Mouse (Mus musculus) forebrain, embryonic 16.5 days (tissue): ENCODE results near the gene Wdr59. TPM values are rescaled to one million over a fixed set of nuclear protein-coding genes. Genes with fewer than 3 reads are reported as not detected.
A peak's percentile ranks its signal among the peaks of the same experiment; 100 is the strongest.

Experiments
- ATAC-seq: fragments of 200-750 bp; cut with Nextera tagmentation; 2 replicates; pipeline ENCODE4 v1.8.0; 2017; ENCODE audit warnings: mild to moderate bottlenecking, moderate library complexity
- H3K27ac ChIP-seq: fragments of 300-500 bp; sonication (generic); 2 replicates; pipeline ENCODE4 v1.5.1; 2014; ENCODE audit warnings: low read length, control low read depth
- H3K27me3 ChIP-seq: fragments of 300-500 bp; sonication (generic); replicated peaks from 2 replicates; pipeline ENCODE4 v1.6.1; 2014; ENCODE audit warnings: low read length; ENCODE audit not compliant: control insufficient read depth, insufficient read depth
- H3K36me3 ChIP-seq: fragments of 300-500 bp; sonication (generic); 2 replicates; pipeline ENCODE4 v1.6.1; 2014; ENCODE audit not compliant: control insufficient read depth, insufficient read depth
- H3K4me1 ChIP-seq: fragments of 300-500 bp; sonication (generic); replicated peaks from 2 replicates; pipeline ENCODE4 v1.6.1; 2014; ENCODE audit warnings: low read length; ENCODE audit not compliant: control insufficient read depth, insufficient read depth
- H3K4me2 ChIP-seq: fragments of 300-500 bp; sonication (generic); 2 replicates; pipeline ENCODE4 v1.6.1; 2014; ENCODE audit warnings: mild to moderate bottlenecking, low read length, control low read depth
- H3K4me3 ChIP-seq: fragments of 300-500 bp; sonication (generic); replicated peaks from 2 replicates; pipeline ENCODE4 v1.5.1; 2014; ENCODE audit warnings: mild to moderate bottlenecking, low read length, control low read depth
- H3K9ac ChIP-seq: fragments of 300-500 bp; sonication (generic); replicated peaks from 2 replicates; pipeline ENCODE4 v1.6.1; 2014; ENCODE audit warnings: low read depth, low read length, control low read depth
- H3K9me3 ChIP-seq: fragments of 300-500 bp; sonication (generic); 2 replicates; pipeline ENCODE4 v1.6.1; 2016; ENCODE audit warnings: low read length; ENCODE audit not compliant: control insufficient read depth
- WGBS: fragments of 180-500 bp; shearing (Covaris S2); extraction: QIAGEN DNeasy Blood & Tissue Kit; methylation state at CpG from one replicate; pipeline ENCODE4 v1.1.7; 2014; 5-methylcytosine and 5-hydroxymethylcytosine counted together
- polyA plus RNA-seq: library from polyadenylated mRNA; unstranded; fragments of >200 nt; fragmentation: Nextera tagmentation; extraction: Ambion mirVana; gene quantifications from 2 replicates; pipeline ENCODE4 v1.2.1, GENCODE M21; 2015

Wdr59 gene
- polyA plus RNA-seq, 1 experiment from 2014 or later = 9.4 TPM

DNA sequence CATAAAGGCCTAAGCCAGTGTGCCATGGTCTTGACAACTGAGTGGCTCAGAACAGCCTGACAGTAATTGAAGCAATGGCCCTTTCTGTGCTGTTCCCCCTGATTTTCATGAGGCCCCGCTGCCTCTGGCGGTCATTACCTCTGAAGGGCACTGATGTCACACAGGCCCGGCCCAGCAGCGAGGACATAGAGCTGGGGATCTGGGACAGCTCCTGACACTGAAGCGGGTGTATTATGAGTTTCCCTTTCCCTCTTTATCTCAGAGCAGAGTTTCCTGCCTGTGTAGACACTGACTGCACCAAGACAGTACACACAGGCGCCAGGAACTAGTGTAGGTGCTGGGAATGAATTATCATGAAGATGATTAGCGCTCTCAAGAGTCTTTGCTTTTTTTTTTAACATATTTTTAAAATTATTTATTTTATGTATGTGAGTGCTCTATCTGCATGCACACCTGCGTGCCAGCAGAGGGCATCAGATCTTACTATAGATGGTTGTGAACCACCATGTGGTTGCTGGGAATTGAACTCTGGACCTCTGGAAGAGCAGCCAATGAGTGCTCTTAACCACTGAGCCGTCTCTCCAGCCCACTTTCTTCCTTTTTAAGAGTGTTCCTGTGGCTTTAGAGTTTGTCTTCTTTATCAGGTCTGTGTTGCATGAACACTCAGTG is 22.0 kb upstream of the Wdr59 start:
- H3K4me1 ChIP-seq = peaks cover 24% of the 10 kb centered on the region
- ATAC-seq = no peak
- 81% methylated on average over 9 of the region's 9 CpGs for WGBS

DNA sequence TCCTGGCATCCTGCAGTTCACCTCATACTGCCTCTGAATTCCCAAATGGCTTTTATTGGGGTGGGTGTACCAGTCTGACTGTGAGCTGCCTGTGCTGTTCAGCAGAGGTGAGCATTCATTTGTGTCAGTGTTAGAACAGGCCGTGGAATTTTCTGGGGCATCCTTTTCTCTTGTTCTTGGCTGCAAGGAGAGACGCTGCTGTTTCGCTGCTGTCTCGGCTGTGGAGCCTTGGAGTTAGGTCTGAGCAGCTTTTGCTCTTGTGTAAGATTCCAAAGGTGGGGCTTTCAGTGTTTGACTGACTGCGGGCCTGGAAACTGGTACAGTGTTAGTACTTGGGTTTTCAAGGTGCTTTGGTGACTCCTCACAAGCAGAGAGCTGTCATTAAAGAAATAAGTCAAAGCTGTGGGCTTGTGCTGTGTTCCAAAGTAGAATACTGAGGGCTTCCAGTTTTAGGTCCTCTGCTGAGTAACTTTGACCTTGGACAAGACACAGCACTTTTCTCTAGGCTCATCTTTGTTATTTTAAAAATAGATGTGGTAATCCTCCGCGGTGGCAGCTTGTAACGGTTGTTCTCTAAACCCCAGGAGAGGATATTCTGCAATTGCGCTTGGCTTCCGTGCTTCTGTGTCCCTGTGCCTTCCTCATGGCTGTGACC is 17.7 kb upstream of the Wdr59 start:
- ATAC-seq = no peak
- Histone ChIP-seq H3K36me3 (no peaks in the 10 kb centered on the region), H3K9me3 (no peaks in the 10 kb centered on the region), H3K4me1 (peaks cover 35% of the 10 kb centered on the region), H3K4me2 (peak overlapping the region; percentile 85), H3K27ac (no peak overlapping the region), H3K9ac (peak overlapping the region; percentile 7; the same call in 1 of the 2 replicates), H3K4me3 (peak overlapping the region; percentile 35), H3K27me3 (no peaks in the 10 kb centered on the region)
- 56% methylated on average over 10 of the region's 10 CpGs for WGBS

More for the DNA sequence above, 22.0 kb upstream of the Wdr59 start:
- no peak overlapping the region for H3K4me3 ChIP-seq
- H3K9ac ChIP-seq = no peak overlapping the region
- no peak overlapping the region for H3K4me2 ChIP-seq
- H3K9me3 ChIP-seq = no peaks in the 10 kb centered on the region
- H3K36me3 ChIP-seq = no peaks in the 10 kb centered on the region
- no peaks in the 10 kb centered on the region for H3K27me3 ChIP-seq
- H3K27ac ChIP-seq = no peak overlapping the region

DNA sequence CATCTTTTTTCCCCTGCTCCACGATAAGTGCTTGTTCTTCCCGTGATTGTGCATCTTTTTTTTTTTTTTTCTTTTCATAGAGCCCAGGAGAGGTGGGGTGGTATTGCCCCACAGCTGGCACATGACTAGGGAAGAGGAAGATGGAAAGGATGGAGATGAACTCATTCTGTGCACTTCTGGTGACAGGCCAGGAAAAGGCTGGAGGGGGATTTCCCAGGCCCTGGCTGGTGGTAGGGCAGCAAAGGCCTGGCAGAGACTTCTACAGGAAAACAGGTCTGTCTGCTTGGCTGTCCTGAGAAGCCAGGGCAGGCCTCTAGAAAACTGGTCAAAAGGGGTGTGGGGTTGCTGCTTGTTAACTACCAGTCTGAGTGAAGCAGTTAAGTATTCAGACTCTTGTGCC is 16.3 kb upstream of the Wdr59 start:
- peaks cover 35% of the 10 kb centered on the region for H3K4me1 ChIP-seq
- peak overlapping the region; percentile 95 for H3K9ac ChIP-seq
- H3K27me3 ChIP-seq = no peaks in the 10 kb centered on the region
- no peak overlapping the region for H3K27ac ChIP-seq
- 2% methylated on average over 2 of the region's 2 CpGs for WGBS
- peak overlapping the region; percentile 85 for H3K4me2 ChIP-seq
- H3K9me3 ChIP-seq = no peaks in the 10 kb centered on the region
- no peak for ATAC-seq
- H3K36me3 ChIP-seq = no peaks in the 10 kb centered on the region
- H3K4me3 ChIP-seq = peak overlapping the region; percentile 73

DNA sequence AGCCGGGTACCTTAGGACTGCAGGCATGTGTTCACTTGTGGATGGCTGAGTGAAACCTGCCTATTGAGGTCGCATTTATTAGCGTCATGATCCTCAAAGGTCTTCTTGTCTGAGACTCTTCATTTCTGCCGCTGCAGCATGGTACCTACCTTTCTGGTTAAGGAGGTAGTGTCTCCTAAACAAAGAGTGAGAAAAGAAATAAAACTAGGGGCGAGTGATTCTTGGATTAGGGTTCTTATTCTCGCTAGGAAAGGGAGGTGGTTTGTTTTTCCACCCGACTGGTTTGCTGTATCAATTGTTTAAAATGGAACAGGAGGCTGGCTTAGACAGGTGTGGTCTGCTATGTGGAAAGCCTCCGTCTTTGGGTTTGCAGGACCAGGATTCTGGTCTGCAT is 15.9 kb upstream of the Wdr59 start:
- Histone ChIP-seq H3K36me3 (no peaks in the 10 kb centered on the region), H3K4me3 (peak overlapping the region; percentile 73), H3K4me2 (peak overlapping the region; percentile 85), H3K4me1 (peaks cover 35% of the 10 kb centered on the region), H3K27ac (peak overlapping the region; percentile 97), H3K27me3 (no peaks in the 10 kb centered on the region), H3K9ac (peak overlapping the region; percentile 95), H3K9me3 (no peaks in the 10 kb centered on the region)
- 1% methylated on average over 8 of the region's 8 CpGs for WGBS
- ATAC-seq = no peak; the same call in 1 of the 2 replicates

DNA sequence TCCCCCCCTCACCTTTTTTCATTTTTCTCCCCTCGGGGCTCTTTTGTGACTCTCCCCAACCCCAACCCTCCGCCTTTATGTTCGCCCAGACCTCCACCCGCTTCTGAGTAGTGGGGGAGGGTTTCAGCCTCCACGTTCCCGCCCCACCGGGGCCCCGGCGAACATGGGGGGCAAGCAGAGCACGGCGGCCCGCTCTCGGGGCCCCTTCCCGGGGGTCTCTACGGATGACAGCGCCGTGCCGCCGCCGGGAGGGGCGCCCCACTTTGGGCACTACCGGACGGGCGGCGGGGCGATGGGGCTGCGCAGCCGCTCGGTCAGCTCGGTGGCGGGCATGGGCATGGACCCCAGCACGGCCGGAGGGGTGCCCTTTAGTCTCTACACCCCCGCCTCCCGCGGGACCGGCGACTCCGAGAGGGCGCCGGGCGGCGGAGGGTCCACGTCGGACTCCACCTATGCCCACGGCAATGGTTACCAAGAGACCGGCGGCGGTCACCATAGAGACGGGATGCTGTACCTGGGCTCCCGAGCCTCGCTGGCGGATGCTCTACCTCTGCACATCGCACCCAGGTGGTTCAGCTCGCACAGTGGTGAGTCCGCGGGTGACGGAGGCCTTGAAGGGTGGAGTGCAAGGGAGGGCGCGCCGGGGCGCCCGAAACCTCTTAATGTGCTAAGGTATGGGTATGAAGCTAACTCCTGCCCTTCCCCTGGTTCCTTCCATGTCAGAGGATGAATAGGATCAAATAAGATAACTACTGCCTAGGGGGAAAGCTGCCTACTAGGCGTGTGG is 15.3 kb upstream of the Wdr59 start:
- H3K9ac ChIP-seq = peak overlapping the region; percentile 95
- peaks cover 35% of the 10 kb centered on the region for H3K4me1 ChIP-seq
- no peaks in the 10 kb centered on the region for H3K36me3 ChIP-seq
- H3K27me3 ChIP-seq = no peaks in the 10 kb centered on the region
- H3K4me2 ChIP-seq = peak overlapping the region; percentile 85
- H3K4me3 ChIP-seq = peak overlapping the region; percentile 73
- H3K9me3 ChIP-seq = no peaks in the 10 kb centered on the region
- peak overlapping the region; percentile 97 for H3K27ac ChIP-seq
- ATAC-seq = peak; percentile 32
- WGBS = under 1% methylated on average over 60 of the region's 64 CpGs

DNA sequence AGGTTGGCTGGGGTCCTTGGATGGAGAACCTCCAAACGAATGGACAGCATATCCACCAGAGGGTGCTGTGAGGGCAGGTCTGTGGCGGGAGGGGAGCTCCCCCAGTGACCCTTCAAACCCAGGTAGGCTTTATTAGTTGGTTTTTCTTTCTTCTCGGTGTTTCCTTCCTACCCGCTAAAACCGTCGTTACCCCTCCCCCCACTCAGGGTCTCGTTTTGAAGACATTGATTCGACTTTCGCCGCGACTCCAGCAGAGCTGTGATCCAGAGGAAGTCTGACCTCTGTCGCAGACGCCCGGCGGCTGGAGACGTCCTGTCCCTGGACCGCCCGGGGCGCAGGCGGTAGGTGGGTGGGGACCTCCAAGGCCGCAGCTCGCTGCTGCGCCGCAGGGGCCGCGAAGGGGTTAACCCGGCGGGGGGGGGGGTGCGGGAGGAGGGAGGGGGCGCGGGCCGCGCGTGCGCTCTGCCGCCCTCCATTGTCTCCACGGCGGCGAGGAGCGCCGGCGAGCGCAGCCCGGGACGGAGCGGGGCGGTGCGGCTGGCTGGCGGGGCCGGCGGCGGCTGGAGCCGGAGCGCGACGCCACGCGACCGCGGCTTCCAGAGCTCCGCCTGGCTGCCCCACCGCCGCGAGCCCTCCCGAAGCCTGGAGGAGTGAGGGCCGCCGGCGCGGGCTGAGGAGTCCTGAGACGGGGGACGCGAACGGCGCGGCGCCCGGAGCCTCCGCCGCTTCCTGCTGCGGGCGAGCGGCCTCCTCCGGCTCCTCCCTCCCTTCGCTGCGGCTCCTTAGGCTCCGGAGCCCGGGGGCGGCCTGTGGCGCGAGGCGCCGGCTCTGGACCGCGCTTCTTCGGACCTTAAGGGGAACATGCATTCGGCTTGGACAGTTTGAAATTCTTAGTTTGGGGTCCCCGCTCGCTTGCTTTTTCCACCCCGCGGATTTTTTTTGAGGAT is 14.4 kb upstream of the Wdr59 start, which contains the start of gene Znrf1:
Gene Znrf1, plus strand, starts transcription at position 67 of the 947 bp plus-strand sequence.
- WGBS = 0% methylated on average over 52 of the region's 100 CpGs
- Histone ChIP-seq H3K4me3 (peak within 1 kb of the TSS; percentile 73), H3K9ac (peak within 1 kb of the TSS; percentile 95), H3K4me1 (peaks cover 32% of the 10 kb centered on the region), H3K27me3 (no peaks in the 10 kb centered on the region), H3K36me3 (no peaks in the 10 kb centered on the region), H3K27ac (peak within 1 kb of the TSS; percentile 97), H3K4me2 (peak within 1 kb of the TSS; percentile 85), H3K9me3 (no peaks in the 10 kb centered on the region)
- ATAC-seq = peak; percentile 95

DNA sequence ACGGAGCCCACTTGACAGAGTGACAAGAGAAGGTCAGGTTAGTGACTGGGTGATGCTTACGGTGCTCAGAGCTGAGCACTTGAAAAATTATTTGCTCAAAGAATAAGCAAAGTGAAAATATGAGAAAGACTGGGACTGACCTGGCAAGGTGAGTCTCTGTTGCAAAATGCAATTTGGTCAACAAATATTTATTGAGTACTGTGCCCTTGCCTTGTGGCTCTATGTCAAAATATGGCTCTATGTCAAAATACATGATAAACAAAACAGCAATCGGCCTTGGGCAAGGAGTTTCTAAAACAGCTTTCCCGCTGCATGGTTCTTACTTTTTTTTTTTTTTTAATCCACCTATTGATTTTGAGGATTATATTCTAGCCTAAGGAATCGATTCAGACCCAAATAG is 13.6 kb upstream of the Wdr59 start:
- peaks cover 25% of the 10 kb centered on the region for H3K4me1 ChIP-seq

DNA sequence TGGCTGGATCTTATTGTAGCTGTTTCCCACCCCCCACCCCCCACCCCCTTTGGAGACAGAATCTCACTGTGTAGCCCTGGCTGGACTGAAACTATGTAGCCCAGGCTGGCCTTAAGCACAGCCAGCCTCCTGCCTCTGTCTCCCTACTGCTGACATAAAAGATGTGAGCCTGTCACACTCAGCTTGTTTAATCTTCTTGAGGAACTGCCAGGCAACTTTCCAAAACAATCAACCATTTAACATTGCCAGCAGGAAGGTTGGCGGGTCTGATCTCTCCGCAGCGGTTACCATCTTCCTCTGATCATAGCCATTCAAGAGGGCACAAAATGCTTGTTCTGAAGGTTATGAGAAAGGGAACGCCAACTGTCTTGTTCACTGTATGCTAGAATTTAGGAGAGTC is 11.6 kb upstream of the Wdr59 start:
- no peak overlapping the region for H3K9ac ChIP-seq
- no peak for ATAC-seq
- H3K4me1 ChIP-seq = peaks cover 11% of the 10 kb centered on the region
- H3K36me3 ChIP-seq = no peaks in the 10 kb centered on the region
- no peaks in the 10 kb centered on the region for H3K27me3 ChIP-seq
- no peak overlapping the region for H3K27ac ChIP-seq
- H3K4me2 ChIP-seq = no peak overlapping the region
- 52% methylated on average over 4 of the region's 4 CpGs for WGBS
- H3K9me3 ChIP-seq = no peaks in the 10 kb centered on the region
- H3K4me3 ChIP-seq = no peak overlapping the region

More for the DNA sequence above, 13.6 kb upstream of the Wdr59 start:
- H3K27me3 ChIP-seq = no peaks in the 10 kb centered on the region
- no peaks in the 10 kb centered on the region for H3K9me3 ChIP-seq
- no peak overlapping the region for H3K27ac ChIP-seq
- peak overlapping the region; percentile 73 for H3K4me3 ChIP-seq
- H3K36me3 ChIP-seq = no peaks in the 10 kb centered on the region
- no peak for ATAC-seq
- peak overlapping the region; percentile 52 for H3K4me2 ChIP-seq
- WGBS = 33% methylated on average over 5 of the region's 5 CpGs
- no peak overlapping the region; the same call in 1 of the 2 replicates for H3K9ac ChIP-seq
